Mouse (Mus musculus) left cerebral cortex, postnatal 25 days (tissue): Measurements from ENCODE around the gene Tbkbp1. TPM values are rescaled to one million over a fixed set of nuclear protein-coding genes. Genes with fewer than 3 reads are reported as not detected.

Experiments
- DNase-seq, 2 experiments: peaks; one replicate each; pipeline ENCODE4 v3.0.0; 2022; ENCODE audit warnings: low spot score in 2 of 2, mixed read lengths in 1 of 2
- intact Hi-C: fragments of 180-260 bp; cut with DNase I; formaldehyde crosslinking; loops from one replicate; pipeline ENCODE4 v1.15.1; 2025
- total RNA-seq, 2 experiments: library from RNA; stranded (reverse); gene quantifications; 2 replicates each; pipeline ENCODE4 v1.2.3; 2021

The Tbkbp1 gene
- total RNA-seq, 2 experiments from 2014 or later: 45.7 to 47.7 TPM

GRCm38 (mm10) chr11:97175499-97175898 lies 24.2 kb upstream of the Tbkbp1 start:
- DNase-seq: peak; percentile 38 to 83
- intact Hi-C loops: no loop called here

GRCm38 (mm10) chr11:97160341-97160740 lies 9.0 kb upstream of the Tbkbp1 start:
- DNase-seq: no peak
- intact Hi-C loops: no loop called here

- no peak for DNase-seq
- intact Hi-C loops: no loop called here
These were observed 5.7 kb upstream of the Tbkbp1 start for GRCm38 (mm10) chr11:97156999-97157398.

GRCm38 (mm10) chr11:97152662-97153287 lies 1.5 kb upstream of the Tbkbp1 start:
- DNase-seq: no peak
- intact Hi-C loops: no loop called here

- intact Hi-C loops: no loop called here
- DNase-seq: no peak
These were observed 730 bp upstream of the Tbkbp1 start for GRCm38 (mm10) chr11:97152023-97152426.

- intact Hi-C loops: no loop called here
- peak; percentile 62 to 78 for DNase-seq
These were observed 624 bp downstream of the Tbkbp1 start for GRCm38 (mm10) chr11:97150411-97151330.

- intact Hi-C loops: loop anchor here (10.0 kb wide), 1 partner anchor 165 kb away; the partner anchor contains the start of gene Sp2
These were observed 1.3 kb downstream of the Tbkbp1 start for GRCm38 (mm10) chr11:97149995-97150410.

GRCm38 (mm10) chr11:97149026-97149425 lies 2.3 kb downstream of the Tbkbp1 start:
- no peak for DNase-seq

More at GRCm38 (mm10) chr11:97149995-97150410, 1.3 kb downstream of the Tbkbp1 start:
- DNase-seq: peak; percentile 57 to 59

GRCm38 (mm10) chr11:97148591-97148990 lies 2.7 kb downstream of the Tbkbp1 start:
- no peak for DNase-seq
- intact Hi-C loops: loop anchor here (10.0 kb wide), 1 partner anchor 164 kb away; the partner anchor contains the start of gene Sp2

More at GRCm38 (mm10) chr11:97149026-97149425, 2.3 kb downstream of the Tbkbp1 start:
- intact Hi-C loops: loop anchor here (10.0 kb wide), 1 partner anchor 164 kb away; the partner anchor contains the start of gene Sp2

GRCm38 (mm10) chr11:97147333-97147732 lies 4.0 kb downstream of the Tbkbp1 start:
- intact Hi-C loops: loop anchor here (2.0 to 10.0 kb wide), 2 partner anchors 75 to 163 kb away; partner anchors contain the start of gene Sp2

GRCm38 (mm10) chr11:97146724-97147123 lies 4.6 kb downstream of the Tbkbp1 start:
- intact Hi-C loops: loop anchor here (2.0 to 10.0 kb wide), 2 partner anchors 74 to 162 kb away; partner anchors contain the start of gene Sp2
- DNase-seq: peak; percentile 77 to 89

More at GRCm38 (mm10) chr11:97147333-97147732, 4.0 kb downstream of the Tbkbp1 start:
- DNase-seq: no peak

- intact Hi-C loops: loop anchor here (2.0 to 10.0 kb wide), 2 partner anchors 73 to 161 kb away; partner anchors contain the start of gene Sp2
- no peak for DNase-seq
These were observed 5.3 kb downstream of the Tbkbp1 start for GRCm38 (mm10) chr11:97145951-97146350.

- intact Hi-C loops: loop anchor here (10.0 kb wide), 1 partner anchor 161 kb away; the partner anchor contains the start of gene Sp2
- DNase-seq: no peak
These were observed 6.0 kb downstream of the Tbkbp1 start for GRCm38 (mm10) chr11:97145320-97145719.

GRCm38 (mm10) chr11:97143196-97143900 lies 7.9 kb downstream of the Tbkbp1 start:
- intact Hi-C loops: loop anchor here (10.0 kb wide), 1 partner anchor 159 kb away; the partner anchor contains the start of gene Sp2
- DNase-seq: no peak

- intact Hi-C loops: loop anchor here (10.0 kb wide), 1 partner anchor 157 kb away; the partner anchor contains the start of gene Sp2
- DNase-seq: no peak
These were observed 9.1 kb downstream of the Tbkbp1 start for GRCm38 (mm10) chr11:97142159-97142608.

- DNase-seq: no peak
- intact Hi-C loops: loop anchor here (10.0 kb wide), 1 partner anchor 156 kb away; the partner anchor contains the start of gene Sp2
These were observed 10.5 kb downstream of the Tbkbp1 start for GRCm38 (mm10) chr11:97140811-97141210.

- intact Hi-C loops: no loop called here
- DNase-seq: no peak
These were observed 12.0 kb downstream of the Tbkbp1 start for GRCm38 (mm10) chr11:97139256-97139655.

- intact Hi-C loops: no loop called here
These were observed 12.6 kb downstream of the Tbkbp1 start for GRCm38 (mm10) chr11:97138554-97139226.

More at GRCm38 (mm10) chr11:97138554-97139226, 12.6 kb downstream of the Tbkbp1 start:
- DNase-seq: peak in 1 of 2 experiments; percentile 47
